Mouse (Mus musculus): ENCODE measurements around the gene Fsip1.

DNA sequence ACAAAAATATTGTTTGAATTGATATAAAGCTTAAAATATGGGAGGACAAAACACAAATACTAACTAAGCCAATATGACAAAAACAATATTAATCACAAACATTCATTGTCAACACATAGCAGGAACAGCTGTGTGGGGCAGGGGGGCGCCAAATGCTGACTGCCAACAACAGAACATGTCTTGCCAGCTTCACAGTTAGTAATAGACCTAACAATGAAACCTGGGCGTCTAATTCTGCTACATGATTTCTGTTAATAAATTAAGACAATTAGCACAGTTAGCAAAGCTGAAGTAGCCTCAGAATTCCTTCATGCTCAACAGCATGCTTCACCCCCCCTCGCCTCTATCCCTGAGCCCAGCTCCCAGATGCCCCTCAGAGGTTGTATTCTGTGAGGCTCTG, 21.2 kb downstream of the Fsip1 start:
- no peak for TF ChIP-seq CTCF (IDR thresholded peaks at IDR 0.05)
- no peak for TF ChIP-seq EP300 (IDR thresholded peaks at IDR 0.05)
